Mouse (Mus musculus) thymus, postnatal 36 days (tissue): ENCODE data around the gene 5430419D17Rik.

Experiments
- DNase-seq, 2 experiments: peaks; one replicate each; pipeline ENCODE4 v3.0.0; 2022; ENCODE audit warnings: mixed read lengths in 2 of 2

Gene 5430419D17Rik

DNA sequence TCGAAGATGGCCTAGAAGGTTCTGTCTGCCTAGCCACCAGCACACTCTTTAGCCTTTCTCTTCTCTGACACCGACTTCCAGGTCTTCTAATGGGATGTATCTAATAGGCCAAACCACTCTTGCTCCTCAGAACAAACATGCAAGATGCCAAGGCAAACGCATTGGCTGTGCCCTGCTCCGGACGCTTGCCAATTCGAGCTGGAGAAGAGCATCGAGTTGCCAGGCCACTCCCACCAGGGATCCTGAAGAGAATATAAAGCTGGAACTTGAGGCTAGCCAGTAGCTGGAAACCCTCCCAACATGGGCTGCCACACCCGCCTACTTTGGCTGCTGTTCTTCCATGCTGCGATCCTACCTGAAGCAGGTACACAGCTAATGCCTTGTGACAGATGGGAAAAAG, at the start of gene 5430419D17Rik:
Gene 5430419D17Rik (plus strand): TSS at position 282 of the 400 bp plus-strand sequence.
- no peak for DNase-seq

DNA sequence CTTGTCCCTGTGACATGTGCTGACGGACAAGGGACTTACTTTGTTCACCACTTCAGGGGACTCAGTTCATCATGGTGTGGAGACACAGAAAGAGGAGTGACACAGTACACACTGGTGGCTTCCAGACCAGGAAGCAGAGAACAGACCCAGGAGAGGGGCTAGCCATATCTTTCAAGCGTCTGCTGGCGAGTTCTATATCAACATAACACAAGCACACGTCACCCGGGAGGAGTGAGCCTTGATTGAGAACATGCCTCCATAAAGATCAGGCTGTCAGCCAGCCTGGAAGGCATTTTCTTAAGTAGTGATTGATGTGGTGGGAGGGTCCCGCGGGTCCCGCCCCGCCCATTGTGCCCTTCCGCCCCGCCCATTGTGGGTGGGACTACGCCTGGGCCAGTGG, 44.2 kb upstream of the 5430419D17Rik start:
- no peak for DNase-seq

DNA sequence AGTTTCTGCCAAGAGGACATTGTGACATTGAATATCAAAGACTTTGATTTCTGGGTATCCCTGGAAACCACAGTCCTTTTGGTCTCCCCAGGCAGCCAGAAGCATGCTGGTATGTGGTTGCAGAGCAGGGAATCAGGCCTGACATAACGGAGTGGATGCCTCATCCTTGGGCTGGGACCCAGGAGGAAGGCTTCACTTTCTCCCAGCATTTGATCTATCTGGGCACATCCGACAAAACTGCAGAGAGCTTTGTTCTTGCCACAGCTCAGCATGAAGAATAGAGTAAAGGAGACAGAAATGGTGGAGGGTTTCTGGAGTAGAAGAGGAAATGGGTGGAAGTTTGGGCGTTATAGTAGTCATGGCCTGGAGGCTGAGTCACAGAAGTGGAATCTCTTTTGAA, 41.0 kb upstream of the 5430419D17Rik start:
- no peak for DNase-seq

DNA sequence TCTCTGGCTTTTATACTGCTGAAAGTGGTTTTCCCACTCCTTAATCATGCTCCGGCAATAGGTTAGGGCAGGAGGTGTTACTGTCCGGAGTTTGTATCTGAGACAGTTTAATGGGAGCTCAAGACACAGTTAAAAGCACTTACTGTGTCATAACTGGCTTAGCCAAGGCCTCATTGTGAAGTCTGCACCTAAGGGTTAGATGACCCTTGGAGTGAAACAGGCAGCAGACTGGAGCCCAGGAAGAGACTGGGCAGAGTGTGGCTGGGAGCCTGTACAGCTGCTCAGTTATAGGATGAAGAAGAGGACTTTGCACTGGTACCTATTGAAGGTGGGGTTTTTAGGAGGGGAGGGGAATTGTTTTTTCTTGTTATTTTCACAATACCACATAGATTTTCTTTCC, 28.0 kb upstream of the 5430419D17Rik start, which contains the start of gene 4933402N03Rik:
Gene 4933402N03Rik (minus strand): TSS at position 101 of the 400 bp plus-strand sequence.
- DNase-seq = no peak

DNA sequence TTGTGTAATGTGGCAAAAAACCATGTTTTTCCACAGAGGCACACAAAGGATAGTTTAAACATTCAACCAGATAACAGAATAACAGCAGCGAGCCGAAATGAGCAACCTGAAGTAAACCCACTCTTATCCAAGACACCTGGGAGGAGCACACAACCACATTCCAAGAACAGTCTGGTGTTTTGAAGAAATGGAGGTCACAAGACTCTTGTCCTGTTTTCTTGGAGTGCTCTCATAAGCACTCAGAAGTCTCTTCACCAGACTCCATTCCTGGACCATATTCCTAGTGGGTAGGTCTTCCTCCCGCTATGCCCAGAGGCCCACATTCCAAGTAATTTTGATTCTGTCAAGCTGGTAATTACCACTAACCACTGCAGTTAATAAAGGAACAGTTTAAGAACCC, 24.0 kb upstream of the 5430419D17Rik start:
- no peak for DNase-seq

DNA sequence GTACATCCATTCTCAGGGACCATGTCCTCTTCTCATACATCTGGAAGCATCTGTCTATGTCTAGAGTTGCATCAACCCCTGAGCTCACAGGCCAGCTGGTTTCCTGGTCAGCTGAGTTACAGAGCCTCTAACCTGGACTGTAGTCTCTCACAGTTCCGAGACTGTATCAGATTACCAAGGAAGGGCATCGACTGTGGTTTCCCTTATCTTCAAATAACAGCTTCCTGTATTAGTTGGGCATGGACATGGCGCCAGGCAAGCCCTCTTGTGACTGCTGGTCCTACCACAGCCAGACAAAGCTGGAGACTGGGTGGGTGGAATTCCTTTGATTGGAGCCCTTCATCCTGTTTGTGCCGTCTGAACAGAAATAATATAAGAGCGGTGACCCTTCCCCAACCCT, 21.2 kb upstream of the 5430419D17Rik start:
- no peak for DNase-seq

DNA sequence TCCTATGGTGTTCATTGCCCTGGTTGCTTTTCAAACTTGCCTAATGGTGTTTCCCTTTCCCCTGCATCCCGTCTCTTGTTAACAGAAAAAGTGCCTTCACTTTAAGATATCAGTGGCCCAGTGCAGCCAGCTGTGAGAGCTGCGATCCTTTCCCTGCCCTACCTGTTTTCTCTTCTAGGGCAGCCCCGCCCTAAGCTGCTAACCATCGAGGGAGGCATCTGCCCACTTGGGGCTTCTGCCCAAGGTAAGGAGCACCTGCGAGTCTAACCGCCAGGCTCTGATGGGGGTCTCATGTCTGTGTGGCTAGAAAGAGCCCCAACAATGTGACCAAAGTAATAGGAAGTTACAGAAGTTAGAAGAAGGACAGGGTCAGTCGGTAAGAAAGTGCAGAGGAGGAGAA, 12.0 kb upstream of the 5430419D17Rik start:
- no peak for DNase-seq

DNA sequence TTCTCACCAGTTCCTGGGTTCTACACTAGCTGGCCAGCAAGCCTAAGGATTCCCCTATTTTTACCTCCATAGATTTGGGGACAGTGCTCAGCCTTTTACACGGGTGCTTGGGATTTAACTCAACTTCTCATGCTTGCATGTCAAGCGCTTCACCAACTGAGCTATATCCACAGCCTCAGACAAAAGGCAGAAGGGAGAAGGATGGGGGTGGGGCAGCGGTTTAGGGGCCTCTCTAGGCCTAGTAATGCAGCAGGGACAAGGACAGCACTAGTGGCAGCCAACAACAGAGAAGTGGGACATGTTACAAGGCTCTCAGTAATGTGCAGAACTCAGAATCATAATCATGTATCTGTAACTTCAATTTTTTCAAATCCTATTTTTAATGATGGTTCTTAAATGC, 6.4 kb upstream of the 5430419D17Rik start:
- peak; percentile 25 to 43 for DNase-seq

DNA sequence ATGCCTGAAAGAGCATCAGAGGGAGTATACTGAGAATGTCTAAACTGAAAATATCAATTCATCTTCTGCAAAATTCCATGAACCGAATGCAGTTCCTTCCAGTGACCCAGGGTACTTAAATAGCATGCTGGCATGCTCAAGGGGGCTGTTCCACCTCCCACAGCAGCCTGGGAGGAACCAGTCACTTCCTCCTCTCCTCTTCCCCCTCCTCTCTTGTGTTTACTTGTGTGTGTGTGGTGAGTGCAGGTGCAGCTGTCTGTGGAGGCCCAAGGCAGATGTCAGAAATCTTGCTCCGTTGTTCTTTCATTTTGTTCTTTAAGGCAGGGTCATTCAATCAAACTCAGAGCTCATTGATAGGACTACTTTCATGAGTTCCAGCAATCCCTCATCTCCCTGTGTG, 5.1 kb upstream of the 5430419D17Rik start:
- peak; percentile 22 to 61 for DNase-seq

DNA sequence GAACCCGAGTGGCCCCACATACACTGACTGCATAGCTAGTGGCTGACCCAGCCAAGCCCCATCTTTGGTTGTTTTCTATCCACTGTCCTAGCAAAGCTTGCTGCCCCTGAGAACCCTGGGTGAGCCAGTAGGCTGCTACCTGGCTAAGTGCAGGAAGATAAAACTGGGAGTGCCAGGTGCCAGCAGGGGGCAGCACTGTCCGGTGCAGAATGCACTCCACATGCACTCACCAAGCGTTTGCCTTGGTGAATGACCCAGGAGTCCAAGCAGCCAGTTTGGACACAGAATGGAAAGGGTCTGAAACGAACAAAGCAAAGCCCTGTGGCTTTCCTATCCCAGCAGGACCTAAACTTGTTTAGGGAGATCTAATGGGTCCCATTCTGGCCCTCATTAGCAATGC, 8.5 kb downstream of the 5430419D17Rik start:
- DNase-seq = peak; percentile 58 to 61

DNA sequence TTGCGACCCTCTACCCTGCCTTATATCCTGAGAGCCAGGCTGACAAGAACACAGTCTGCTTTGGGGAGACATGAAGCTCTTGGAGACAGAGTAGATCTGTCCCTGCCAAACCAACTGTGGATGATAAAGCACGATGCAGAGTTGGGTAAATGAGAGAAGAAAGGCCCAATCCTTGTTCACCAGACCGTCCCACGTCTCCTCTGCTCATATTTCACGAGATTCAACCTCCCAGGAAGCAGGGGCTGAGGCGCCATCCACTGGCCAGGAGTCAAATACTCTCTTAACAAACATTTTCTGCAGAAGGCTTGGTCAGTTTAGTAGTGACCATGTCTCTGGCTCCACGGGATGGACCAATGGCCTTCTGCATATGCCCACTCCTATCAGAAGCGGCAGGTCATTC, 10.1 kb downstream of the 5430419D17Rik start:
- no peak for DNase-seq

DNA sequence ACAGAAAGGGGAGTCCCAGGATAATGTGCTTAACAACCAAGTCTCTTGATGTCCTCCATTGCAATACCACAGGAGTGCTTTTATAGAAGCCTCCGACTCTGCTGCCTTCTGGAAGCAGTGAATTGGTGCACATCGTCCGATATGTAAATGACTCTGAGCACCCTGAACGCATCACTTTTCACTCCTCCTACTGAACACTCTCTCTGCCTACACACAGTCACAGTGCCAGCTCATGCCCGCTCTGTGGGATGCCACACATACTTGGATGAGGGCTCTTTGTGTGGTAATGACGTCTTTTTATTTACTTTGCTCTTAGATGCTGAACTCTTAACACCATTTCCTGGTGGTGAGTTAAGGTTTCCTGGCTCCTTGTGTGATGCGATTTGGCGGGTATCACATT, 12.8 kb downstream of the 5430419D17Rik start:
- no peak for DNase-seq

DNA sequence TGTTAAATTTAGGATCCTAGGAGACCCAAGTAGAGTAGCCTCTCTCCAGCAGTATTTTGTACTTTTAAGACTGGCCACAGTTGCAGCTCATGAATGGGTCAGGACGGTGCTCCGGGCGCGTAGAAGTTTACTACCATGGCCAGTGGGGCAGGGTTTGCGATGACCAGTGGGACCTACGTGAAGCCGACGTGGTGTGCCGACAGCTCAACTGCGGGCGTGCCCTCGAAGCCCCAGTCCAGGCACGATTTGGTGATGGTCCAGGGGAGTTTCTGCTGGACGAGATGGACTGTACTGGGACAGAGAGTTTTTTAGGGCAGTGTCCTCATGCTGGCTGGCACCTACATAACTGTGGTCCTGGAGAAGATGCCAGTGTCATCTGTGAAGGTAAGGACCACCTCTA, 13.8 kb downstream of the 5430419D17Rik start:
- DNase-seq = no peak

DNA sequence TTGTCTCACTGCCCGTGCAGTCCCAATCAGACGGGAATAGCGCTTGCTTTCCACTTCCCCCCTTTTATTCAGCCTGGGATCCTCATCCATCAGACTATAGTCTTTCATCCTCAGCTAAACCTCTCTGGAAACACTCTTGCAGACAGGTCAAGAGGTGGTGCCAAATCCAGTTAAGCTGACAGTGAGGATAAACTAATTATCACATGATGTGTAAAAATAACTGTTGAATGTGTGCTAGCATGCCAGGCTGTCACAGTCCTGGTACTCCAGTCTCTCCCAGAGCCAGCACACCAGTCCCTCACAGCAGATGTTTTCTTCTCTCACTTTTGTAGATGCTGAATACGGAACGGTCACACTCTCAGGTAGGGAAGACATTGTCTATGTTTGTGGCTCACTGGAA, 48.9 kb downstream of the 5430419D17Rik start:
- no peak for DNase-seq

DNA sequence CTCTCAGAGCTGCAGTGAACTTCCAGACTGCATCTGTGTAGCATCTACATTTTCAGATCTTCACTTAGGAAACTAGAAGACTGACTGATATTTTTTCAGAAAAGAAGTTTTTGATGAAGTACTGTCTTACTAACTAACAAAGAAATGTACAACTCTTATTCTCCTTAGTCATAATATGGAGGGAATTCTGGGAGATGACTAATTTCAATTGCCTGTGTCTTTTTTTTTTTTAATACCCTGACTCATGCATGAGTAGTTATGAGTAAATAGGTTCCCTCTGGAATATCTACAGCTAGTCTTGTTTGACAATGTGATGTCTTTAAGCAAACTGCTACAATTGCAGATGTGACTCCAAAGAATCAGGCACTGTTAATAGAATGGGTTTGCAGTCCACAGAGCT, 61.9 kb downstream of the 5430419D17Rik start:
- no peak for DNase-seq

DNA sequence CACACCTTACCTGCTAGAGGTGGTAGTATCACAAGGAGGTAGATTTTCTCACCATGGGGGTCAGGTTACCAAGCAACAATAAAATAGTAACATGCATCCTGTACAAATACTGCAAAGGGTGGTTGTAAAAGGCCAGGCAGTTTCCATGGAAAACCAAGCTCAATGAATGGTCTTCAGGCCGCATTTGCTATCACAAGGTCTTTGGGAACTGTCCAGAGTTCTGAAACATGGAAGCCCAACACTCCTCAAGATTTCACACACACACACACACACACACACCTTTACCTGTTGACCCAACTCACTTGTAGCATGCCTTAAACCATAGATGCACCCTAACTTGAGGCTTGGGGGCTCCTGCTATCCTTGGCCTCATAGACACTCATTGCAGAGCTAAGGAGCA, 70.8 kb downstream of the 5430419D17Rik start:
- DNase-seq = no peak

DNA sequence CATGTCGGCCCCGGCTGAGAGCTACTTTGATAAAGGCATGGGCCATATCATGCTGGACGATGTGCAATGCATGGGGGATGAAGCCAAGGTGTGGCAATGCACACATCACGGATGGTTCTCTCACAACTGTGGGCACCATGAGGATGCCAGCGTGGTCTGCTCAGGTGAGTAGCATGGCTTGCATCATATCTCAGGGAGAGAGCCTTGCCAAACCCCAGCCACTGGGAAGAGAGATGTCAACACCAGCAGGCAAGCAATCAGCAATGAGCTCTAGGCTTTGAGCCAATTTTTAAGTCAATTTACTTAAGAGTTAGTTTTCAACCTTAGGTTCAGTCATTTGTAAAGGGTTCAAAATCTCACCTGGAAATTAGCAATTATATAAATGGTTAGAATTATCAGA, 82.6 kb downstream of the 5430419D17Rik start:
- DNase-seq = no peak

DNA sequence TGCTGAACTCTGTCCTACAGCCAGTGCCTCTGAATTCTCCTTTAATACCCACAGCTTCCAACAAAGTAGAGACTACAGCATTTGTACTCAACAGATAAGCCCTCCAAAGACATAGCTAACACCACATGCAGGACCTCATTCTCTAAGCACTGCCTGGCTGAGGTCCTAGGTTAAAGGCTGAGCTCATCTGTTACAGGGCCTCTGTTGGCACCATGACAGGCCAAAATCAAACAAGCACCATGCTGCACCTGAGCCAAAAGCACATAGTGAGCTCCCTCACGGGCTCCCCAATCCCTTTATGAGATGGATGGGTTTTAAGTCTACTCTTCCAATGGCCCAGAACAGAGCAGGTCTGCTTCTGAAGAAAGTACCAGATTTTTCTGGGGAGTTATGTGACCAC, 83.1 kb downstream of the 5430419D17Rik start:
- DNase-seq = no peak

DNA sequence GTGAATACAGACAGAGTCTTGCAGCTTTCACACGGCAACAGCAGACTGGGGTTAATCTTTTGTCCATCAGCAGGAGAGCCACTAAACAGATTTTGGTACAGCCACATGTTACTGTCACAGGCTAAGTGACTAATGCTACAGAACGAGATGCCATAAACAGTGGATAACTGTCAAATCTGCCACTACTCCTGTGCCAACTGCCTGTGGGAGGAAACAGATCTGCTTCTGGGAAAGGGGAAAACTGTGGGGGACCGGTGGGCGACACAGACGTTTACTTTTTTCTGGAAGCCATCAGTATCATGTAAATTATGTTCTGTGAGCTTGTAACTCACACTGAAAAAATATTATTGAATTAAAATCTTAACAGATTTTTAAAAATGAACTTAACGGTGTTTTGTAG, 86.7 kb downstream of the 5430419D17Rik start:
- DNase-seq = no peak

DNA sequence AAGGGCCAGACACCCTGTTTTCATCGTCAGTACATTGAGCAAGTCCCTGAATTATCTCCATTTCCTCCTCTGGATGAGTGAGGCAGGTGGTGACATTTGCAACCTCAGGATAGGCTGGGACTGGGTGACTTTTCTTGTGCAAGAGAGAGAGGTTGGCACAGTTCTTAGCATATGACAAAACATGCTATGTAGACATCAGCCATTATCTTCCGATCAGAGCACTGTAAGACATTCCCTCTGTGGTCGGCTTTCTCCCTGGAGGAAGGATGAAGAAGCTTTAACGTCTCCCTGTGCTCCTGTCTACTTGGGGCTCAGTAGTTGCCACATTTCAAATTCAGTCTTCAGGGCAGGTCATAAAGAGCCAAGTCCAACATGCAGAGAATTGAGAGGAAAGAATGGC, 90.0 kb downstream of the 5430419D17Rik start:
- DNase-seq = no peak

DNA sequence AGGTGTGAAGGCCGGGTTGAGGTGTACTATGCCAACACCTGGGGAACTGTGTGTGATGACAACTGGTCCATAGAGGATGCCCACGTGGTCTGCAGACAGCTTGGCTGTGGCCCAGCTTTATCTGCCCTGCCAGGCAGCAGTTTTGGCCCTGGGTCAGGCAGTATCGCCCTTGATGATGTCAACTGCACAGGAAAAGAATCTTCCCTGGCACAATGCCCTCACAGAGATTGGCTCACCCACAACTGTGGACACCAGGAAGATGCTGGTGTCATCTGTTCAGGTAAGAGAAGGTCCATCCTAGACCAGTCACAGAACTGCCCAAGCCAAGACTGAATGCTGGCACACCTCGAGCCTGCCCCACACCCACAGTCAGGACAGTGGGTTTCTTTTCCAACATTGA, 91.6 kb downstream of the 5430419D17Rik start:
- no peak for DNase-seq

DNA sequence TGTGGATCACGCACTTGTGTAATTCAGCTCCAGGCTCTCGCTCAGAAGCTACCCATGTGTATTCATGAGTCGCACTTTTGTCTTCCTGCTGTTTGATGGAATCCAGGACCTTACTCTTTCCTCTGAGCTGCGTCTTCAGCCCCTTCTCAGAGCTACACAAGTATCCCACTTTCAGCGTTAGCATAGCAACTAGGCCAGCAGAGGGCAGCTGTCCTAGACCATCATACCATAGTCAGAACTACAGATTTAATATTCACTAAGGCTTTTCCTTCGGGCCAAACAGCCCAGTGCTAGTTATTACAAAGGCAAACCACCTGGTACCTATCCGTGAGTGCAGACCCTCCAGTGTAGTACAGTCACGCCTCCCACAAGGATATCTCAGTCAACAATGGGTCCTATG, 122.9 kb downstream of the 5430419D17Rik start:
- no peak for DNase-seq

DNA sequence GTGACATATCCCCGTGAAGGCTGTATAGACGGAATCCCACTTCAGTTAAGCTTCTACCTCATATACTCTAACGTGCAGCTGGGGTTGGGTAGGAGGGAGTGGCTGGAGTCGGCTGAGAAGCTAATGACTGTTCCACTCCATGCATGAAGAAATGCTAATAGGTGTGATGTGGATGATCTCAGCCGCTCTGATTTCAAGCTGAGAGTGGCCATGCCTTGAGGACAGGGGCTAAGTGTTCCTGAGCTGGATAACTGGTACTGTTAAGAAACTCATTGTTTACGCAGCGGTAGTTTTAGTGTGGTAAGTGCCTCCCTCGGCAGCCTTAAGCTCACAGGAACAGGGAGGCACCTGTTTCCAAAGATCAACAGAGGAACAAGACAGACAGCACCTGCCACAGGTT, 129.1 kb downstream of the 5430419D17Rik start:
- no peak for DNase-seq

DNA sequence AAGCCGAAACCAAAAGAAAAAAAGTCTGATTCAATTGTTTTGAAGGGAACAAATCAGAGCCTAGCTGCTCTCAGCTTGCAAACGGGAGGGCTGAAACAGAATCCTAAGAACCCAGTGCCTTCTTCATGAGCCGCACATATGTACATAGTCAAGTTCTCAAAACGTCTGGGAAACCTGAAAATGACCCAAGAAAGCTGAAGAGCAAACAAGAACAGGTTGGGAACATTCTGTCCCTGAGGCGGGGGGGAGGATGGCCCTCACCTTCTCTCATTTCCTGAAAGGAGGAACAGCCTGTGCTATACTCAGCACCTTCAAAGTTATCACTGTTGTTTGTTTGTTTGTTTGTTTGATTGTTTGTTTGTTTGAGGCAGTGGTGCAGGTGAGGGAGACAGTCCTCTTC, 132.5 kb downstream of the 5430419D17Rik start:
- no peak for DNase-seq

DNA sequence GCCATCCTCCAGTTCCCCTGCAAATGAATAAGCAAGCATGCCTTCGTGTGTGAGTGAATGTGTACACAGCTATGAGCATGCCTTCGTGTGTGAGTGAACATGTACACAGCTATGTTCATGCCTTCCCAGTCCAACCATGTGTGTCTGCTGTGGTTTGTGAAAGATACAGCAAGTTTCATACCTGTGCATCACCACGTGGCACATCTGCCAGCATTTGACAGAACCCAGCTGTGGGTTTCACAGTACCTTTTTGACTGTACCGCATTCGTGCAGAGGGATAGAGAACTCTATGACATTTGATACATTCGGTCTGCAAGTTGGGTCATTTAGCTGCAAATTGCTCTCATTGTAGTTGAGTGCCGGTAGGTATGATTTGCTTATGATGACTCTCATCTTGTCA, 140.3 kb downstream of the 5430419D17Rik start:
- no peak for DNase-seq

DNA sequence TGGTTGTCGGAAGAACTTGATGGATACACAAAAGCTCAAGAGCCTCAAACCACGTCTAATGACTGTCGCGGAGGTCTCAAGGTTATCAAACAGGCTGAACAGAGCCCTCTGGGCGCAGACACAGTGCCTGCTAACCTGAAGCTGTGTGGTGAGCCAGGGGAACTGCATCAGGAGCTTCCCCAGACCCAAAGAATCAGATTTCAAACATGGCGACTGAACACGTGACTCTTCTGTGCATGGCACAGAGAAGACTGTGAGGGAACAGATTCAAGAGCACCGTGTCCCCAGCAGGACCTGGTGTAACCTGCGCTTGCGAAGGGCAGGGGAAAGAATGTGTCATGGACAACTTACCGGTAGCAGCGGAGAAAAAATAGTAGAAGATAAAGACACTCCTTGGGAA, 143.4 kb downstream of the 5430419D17Rik start:
- no peak for DNase-seq
